Mouse (Mus musculus): Measurements from ENCODE around the gene Aph1c.

DNA sequence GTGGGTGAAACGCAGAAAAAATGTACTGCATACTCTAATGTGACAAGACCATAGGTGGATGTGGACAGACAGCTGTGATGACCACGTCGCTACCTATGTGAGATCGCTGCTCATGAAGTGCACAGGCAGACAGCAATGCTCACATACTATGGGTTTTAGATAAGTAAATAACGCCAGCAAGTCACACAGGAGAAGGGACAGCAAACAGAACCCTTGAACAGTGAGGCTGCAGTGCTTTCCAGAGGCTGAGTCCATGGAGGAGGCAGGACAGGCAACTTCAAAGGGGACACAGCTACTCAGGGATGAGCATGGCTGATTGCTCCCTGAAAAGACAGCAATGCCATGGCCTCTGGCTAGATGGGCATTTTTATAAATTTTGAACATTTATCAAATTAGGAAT, 12.3 kb upstream of the Aph1c start:
- TF ChIP-seq POLR2A (IDR thresholded peaks at IDR 0.05; ENCODE audit: extremely low read depth, insufficient read depth, low read length), result no peak
- no peak for TF ChIP-seq CTCF (IDR thresholded peaks at IDR 0.05; ENCODE audit: low read depth, low read length)
